Mouse (Mus musculus): ENCODE results near the gene Olfr141. TPM values are rescaled to one million over a fixed set of nuclear protein-coding genes. Genes with fewer than 3 reads are reported as not detected.

Gene Olfr141
- polyA plus RNA-seq (2016; fragmentation: Nextera tagmentation; extraction: Ambion mirVana): not detected in 2 replicates

GRCm38 (mm10) chr2:86809918-86810317, at the start of gene Olfr141:
Gene Olfr141 (minus strand): TSS chr2:86810018.
- H3K27me3 ChIP-seq: no peaks in the 10 kb centered on the region
- H3K4me1 ChIP-seq (replicated peaks): no peaks in the 10 kb centered on the region
- no peak within 1 kb of the TSS for H3K9ac ChIP-seq (replicated peaks)
- H3K27ac ChIP-seq: no peak within 1 kb of the TSS
- ATAC-seq (ENCODE audit: insufficient number of reproducible peaks, insufficient read depth, low FRiP score, low TSS enrichment, low read depth): no peak
- H3K36me3 ChIP-seq: no peaks in the 10 kb centered on the region
- no peak within 1 kb of the TSS for H3K4me2 ChIP-seq
- no peak within 1 kb of the TSS for H3K4me3 ChIP-seq (replicated peaks)
- no peaks in the 10 kb centered on the region for H3K9me3 ChIP-seq

GRCm38 (mm10) chr2:86851596-86851995, 41.8 kb upstream of the Olfr141 start, which contains the start of gene Olfr1095:
Gene Olfr1095 (minus strand): TSS chr2:86851696.
- no peak within 1 kb of the TSS for H3K9ac ChIP-seq (replicated peaks)
- no peak within 1 kb of the TSS for H3K4me3 ChIP-seq (replicated peaks)
- no peak for ATAC-seq (ENCODE audit: insufficient number of reproducible peaks, insufficient read depth, low FRiP score, low TSS enrichment, low read depth)
- no peaks in the 10 kb centered on the region for H3K9me3 ChIP-seq
- H3K27ac ChIP-seq: no peak within 1 kb of the TSS
- 92% methylated on average over 3 of the region's 3 CpGs for WGBS
- H3K27me3 ChIP-seq: no peaks in the 10 kb centered on the region
- no peaks in the 10 kb centered on the region for H3K4me1 ChIP-seq (replicated peaks)
- no peak within 1 kb of the TSS for H3K4me2 ChIP-seq
- H3K36me3 ChIP-seq: no peaks in the 10 kb centered on the region

GRCm38 (mm10) chr2:86824363-86824762, 14.5 kb upstream of the Olfr141 start, which contains the start of gene Olfr1094:
Gene Olfr1094 (plus strand): TSS chr2:86824663.
- H3K9me3 ChIP-seq: no peaks in the 10 kb centered on the region; the same call in 1 of the 2 replicates
- no peak within 1 kb of the TSS for H3K4me2 ChIP-seq
- H3K9ac ChIP-seq (replicated peaks): no peak within 1 kb of the TSS
- no peaks in the 10 kb centered on the region for H3K27me3 ChIP-seq
- no peak within 1 kb of the TSS for H3K27ac ChIP-seq
- ATAC-seq (ENCODE audit: insufficient number of reproducible peaks, insufficient read depth, low FRiP score, low TSS enrichment, low read depth): no peak
- no peaks in the 10 kb centered on the region for H3K4me1 ChIP-seq (replicated peaks)
- H3K4me3 ChIP-seq (replicated peaks): no peak within 1 kb of the TSS
- H3K36me3 ChIP-seq: no peaks in the 10 kb centered on the region

GRCm38 (mm10) chr2:86782179-86782578, 27.6 kb downstream of the Olfr141 start, which contains the start of gene Olfr1093:
Gene Olfr1093 (plus strand): TSS chr2:86782479.
- no peaks in the 10 kb centered on the region for H3K27me3 ChIP-seq
- WGBS: 79% methylated on average over 2 of the region's 2 CpGs
- H3K4me2 ChIP-seq: no peak within 1 kb of the TSS
- no peaks in the 10 kb centered on the region for H3K4me1 ChIP-seq (replicated peaks)
- no peak within 1 kb of the TSS for H3K27ac ChIP-seq
- H3K36me3 ChIP-seq: no peaks in the 10 kb centered on the region
- H3K4me3 ChIP-seq (replicated peaks): no peak within 1 kb of the TSS
- H3K9me3 ChIP-seq: no peaks in the 10 kb centered on the region
- ATAC-seq (ENCODE audit: insufficient number of reproducible peaks, insufficient read depth, low FRiP score, low TSS enrichment, low read depth): no peak
- no peak within 1 kb of the TSS for H3K9ac ChIP-seq (replicated peaks)

- Histone ChIP-seq H3K9ac (replicated peaks) (no peak overlapping the region), H3K9me3 (no peaks in the 10 kb centered on the region), H3K36me3 (no peaks in the 10 kb centered on the region), H3K4me2 (no peak overlapping the region), H3K4me3 (replicated peaks) (no peak overlapping the region), H3K4me1 (replicated peaks) (no peaks in the 10 kb centered on the region), H3K27ac (no peak overlapping the region), H3K27me3 (no peaks in the 10 kb centered on the region)
- WGBS: 95% methylated on average over 6 of the region's 6 CpGs
- no peak for ATAC-seq (ENCODE audit: insufficient number of reproducible peaks, insufficient read depth, low FRiP score, low TSS enrichment, low read depth)
Observed at GRCm38 (mm10) chr2:86761050-86761449, 48.8 kb downstream of the Olfr141 start.

GRCm38 (mm10) chr2:86758893-86759292, 50.9 kb downstream of the Olfr141 start, which contains the start of gene Olfr1090:
Gene Olfr1090 (minus strand): TSS chr2:86758993.
- Histone ChIP-seq H3K9me3 (no peaks in the 10 kb centered on the region), H3K27me3 (no peaks in the 10 kb centered on the region), H3K4me1 (replicated peaks) (no peaks in the 10 kb centered on the region), H3K9ac (replicated peaks) (no peak within 1 kb of the TSS), H3K36me3 (no peaks in the 10 kb centered on the region), H3K4me2 (no peak within 1 kb of the TSS), H3K27ac (no peak within 1 kb of the TSS), H3K4me3 (replicated peaks) (no peak within 1 kb of the TSS)
- no peak for ATAC-seq (ENCODE audit: insufficient number of reproducible peaks, insufficient read depth, low FRiP score, low TSS enrichment, low read depth)
- WGBS: 94% methylated on average over 1 of the region's 1 CpGs

Other genes with a start within 250 kb of the Olfr141 start
- gene Olfr1082, start 211.1 kb downstream of the Olfr141 start, polyA plus RNA-seq (2016; fragmentation: Nextera tagmentation; extraction: Ambion mirVana): not detected in 2 replicates
- gene Olfr1084, start 170.3 kb downstream of the Olfr141 start, polyA plus RNA-seq (2016; fragmentation: Nextera tagmentation; extraction: Ambion mirVana): not detected in 2 replicates
- not detected in 2 replicates for gene Olfr1085, start 148.0 kb downstream of the Olfr141 start, polyA plus RNA-seq (2016; fragmentation: Nextera tagmentation; extraction: Ambion mirVana)
- not detected in 2 replicates for gene Olfr1086, start 129.9 kb downstream of the Olfr141 start, polyA plus RNA-seq (2016; fragmentation: Nextera tagmentation; extraction: Ambion mirVana)
- gene Olfr1087, start 111.6 kb downstream of the Olfr141 start, polyA plus RNA-seq (2016; fragmentation: Nextera tagmentation; extraction: Ambion mirVana): not detected in 2 replicates
- gene Olfr1089, start 76.3 kb downstream of the Olfr141 start, polyA plus RNA-seq (2016; fragmentation: Nextera tagmentation; extraction: Ambion mirVana): not detected in 2 replicates
- not detected in 2 replicates for gene Olfr1090, start 51.0 kb downstream of the Olfr141 start, polyA plus RNA-seq (2016; fragmentation: Nextera tagmentation; extraction: Ambion mirVana)
- gene Olfr1093, start 27.5 kb downstream of the Olfr141 start, polyA plus RNA-seq (2016; fragmentation: Nextera tagmentation; extraction: Ambion mirVana): not detected in 2 replicates
- gene Olfr1094, start 14.6 kb upstream of the Olfr141 start, polyA plus RNA-seq (2016; fragmentation: Nextera tagmentation; extraction: Ambion mirVana): not detected in 2 replicates
- not detected in 2 replicates for gene Olfr1095, start 41.7 kb upstream of the Olfr141 start, polyA plus RNA-seq (2016; fragmentation: Nextera tagmentation; extraction: Ambion mirVana)
- not detected in 2 replicates for gene Gm13723, start 64.8 kb upstream of the Olfr141 start, polyA plus RNA-seq (2016; fragmentation: Nextera tagmentation; extraction: Ambion mirVana)
- not detected in 2 replicates for gene Olfr1097, start 82.2 kb upstream of the Olfr141 start, polyA plus RNA-seq (2016; fragmentation: Nextera tagmentation; extraction: Ambion mirVana)
- not detected in 2 replicates for gene Olfr1098, start 114.5 kb upstream of the Olfr141 start, polyA plus RNA-seq (2016; fragmentation: Nextera tagmentation; extraction: Ambion mirVana)
- gene Olfr1099, start 150.7 kb upstream of the Olfr141 start, polyA plus RNA-seq (2016; fragmentation: Nextera tagmentation; extraction: Ambion mirVana): not detected in 2 replicates
- gene Olfr1100, start 169.9 kb upstream of the Olfr141 start, polyA plus RNA-seq (2016; fragmentation: Nextera tagmentation; extraction: Ambion mirVana): not detected in 2 replicates
- gene Olfr1101, start 181.2 kb upstream of the Olfr141 start, polyA plus RNA-seq (2016; fragmentation: Nextera tagmentation; extraction: Ambion mirVana): not detected in 2 replicates
- gene Olfr1102, start 188.4 kb upstream of the Olfr141 start, polyA plus RNA-seq (2016; fragmentation: Nextera tagmentation; extraction: Ambion mirVana): not detected in 2 replicates
- not detected in 2 replicates for gene Olfr1104, start 217.1 kb upstream of the Olfr141 start, polyA plus RNA-seq (2016; fragmentation: Nextera tagmentation; extraction: Ambion mirVana)
- not detected in 2 replicates for gene Olfr1105, start 226.5 kb upstream of the Olfr141 start, polyA plus RNA-seq (2016; fragmentation: Nextera tagmentation; extraction: Ambion mirVana)
- not detected in 2 replicates for gene Olfr1106, start 242.3 kb upstream of the Olfr141 start, polyA plus RNA-seq (2016; fragmentation: Nextera tagmentation; extraction: Ambion mirVana)

Data from limb, embryonic 12.5 days (tissue).